Mouse (Mus musculus) layer of hippocampus, postnatal 14 days (tissue): ENCODE data around the gene Phox2b. TPM values are rescaled to one million over a fixed set of nuclear protein-coding genes. Genes with fewer than 3 reads are reported as not detected.

Experiments
- DNase-seq, 2 experiments: peaks; one replicate each; pipeline ENCODE4 v3.0.0; 2021 to 2022; ENCODE audit warnings: low spot score in 2 of 2, mixed read lengths in 1 of 2
- long read RNA-seq, 2 experiments: library from polyadenylated mRNA; stranded (forward); transcript quantifications; one replicate each; pipeline ENCODE4 v2.0.0; 2021
- total RNA-seq, 2 experiments: library from RNA; stranded (reverse); gene quantifications; 2 replicates each; pipeline ENCODE4 v1.2.3; 2021

The Phox2b gene
- not detected for total RNA-seq
- long read RNA-seq, experiment 1, result 0 reads
- long read RNA-seq, experiment 2, result 0 reads

GRCm38 (mm10) chr5:67098733-67099323 lies at the start of gene Phox2b:
Phox2b (minus strand) TSS chr5:67099301.
- no peak for DNase-seq

GRCm38 (mm10) chr5:67142622-67143021 lies 43.5 kb upstream of the Phox2b start:
- no peak for DNase-seq

DNA sequence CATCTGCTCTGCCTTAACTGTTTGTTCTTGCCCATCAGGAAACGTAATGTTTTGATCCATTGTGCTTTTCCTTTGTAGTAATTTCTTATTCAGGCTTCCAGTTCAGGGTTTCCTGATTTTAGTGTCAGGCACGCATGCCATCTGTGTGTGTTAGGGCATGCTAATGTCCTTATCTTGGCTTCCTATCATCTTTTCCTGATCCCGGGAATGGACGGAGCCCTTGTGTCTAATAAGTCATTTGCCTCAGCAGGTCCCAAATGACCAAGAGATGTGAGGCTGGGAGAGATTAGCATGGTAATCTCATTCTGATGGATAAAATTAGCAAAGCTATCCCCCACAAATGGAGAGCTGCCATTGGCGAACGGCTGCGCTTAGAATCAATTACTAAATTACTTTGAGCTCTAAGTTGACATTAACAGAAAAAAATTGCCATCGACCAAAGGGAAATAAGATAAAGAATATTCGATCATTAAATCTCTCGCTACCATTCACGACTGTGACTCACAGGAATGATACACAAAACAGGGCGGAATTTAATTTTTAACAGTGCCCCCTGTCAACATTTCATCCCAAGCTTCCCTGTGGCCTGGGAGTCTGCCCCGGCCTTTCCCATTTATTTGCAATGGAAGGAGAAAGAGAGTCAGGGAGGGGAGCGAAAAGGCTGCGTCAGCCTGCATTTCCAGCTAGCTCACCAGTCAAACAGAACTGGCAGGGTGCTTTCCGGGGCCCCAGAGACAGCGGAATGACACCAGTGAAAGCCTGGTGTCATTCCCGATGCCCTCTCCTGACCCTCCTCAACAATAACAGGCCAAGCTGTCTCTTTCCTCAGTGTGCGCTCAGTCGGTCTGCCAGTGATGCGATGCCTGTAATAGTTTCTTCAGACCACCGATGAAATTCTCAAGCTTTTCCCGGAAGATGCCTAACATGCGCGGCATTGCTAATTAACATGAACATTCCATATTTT lies 40.2 kb upstream of the Phox2b start:
- no peak for DNase-seq

DNA sequence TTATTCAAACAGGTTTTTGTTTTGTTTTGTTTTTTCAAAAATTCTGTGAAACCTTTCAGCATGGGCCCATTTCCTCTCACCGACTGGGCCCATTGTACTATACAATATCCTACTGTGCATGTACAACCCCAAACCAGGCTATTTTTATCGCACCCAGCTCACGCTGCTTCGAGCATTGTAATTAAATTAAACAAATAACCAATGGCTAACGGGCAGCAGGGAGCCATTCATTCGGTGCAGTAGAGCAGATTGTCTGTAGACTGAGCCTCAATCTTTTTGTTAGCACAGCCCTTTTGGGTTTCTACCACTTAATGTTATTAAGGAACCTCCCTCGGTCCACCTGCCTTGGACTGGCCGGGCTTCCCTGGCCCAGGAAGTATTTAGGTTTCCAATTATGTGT lies 39.5 kb upstream of the Phox2b start:
- no peak for DNase-seq

DNA sequence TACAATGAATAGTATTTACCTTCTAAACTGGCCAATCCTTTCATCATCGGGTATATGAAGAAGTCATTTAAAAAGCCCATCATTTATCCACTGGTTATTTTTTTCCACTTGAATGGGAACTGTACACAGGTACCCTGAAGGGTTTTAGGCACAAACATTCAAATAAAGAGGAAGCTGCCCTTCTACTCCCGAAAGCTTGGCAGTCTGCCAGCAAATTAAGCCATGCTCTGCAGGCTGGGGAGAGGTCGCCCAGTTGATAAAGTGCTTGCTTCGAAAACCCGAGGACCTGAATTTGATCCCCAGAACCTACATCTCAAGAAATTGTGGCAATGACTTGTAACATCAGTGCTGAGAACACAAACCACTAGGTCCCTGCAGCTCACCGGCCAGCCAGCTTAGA lies 35.6 kb upstream of the Phox2b start:
- DNase-seq, result no peak

DNA sequence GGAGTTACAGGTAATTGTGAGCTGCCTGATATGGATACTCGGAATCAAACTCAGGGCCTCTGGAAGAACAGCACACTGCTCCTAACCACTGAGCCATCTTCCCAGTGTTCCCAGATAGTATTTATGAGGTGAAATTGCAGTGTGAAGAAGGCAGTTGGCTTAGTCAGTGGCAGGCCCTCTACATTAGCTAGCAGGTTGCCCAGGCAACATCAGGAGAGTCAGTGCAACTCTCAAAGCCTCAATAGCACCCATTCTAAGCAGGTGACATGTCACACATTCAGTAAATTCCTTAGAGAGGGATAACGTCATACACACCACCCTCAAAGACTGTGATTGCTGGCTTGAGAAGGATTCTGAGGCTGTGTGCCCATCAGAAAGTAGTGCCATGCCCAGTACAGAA lies 32.6 kb upstream of the Phox2b start:
- no peak for DNase-seq

DNA sequence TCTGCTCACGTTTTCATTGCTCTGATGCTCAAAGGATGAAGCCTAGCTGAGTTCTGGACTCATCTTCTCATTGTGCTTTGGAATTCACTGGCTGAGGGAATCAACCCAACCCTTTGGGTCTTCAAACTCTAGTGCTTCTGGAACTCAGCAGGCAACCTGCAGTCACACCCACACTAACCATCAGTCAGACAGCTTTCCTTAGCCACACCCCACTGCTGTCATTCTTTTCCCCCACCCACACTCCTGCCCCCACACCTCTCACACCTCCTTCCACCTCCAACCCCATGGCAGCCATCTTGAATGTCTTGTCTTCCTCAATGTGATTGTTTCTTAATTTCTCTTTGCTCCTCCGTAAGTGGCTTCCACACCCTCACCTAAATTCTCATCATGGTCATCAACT lies 7.2 kb upstream of the Phox2b start:
- no peak for DNase-seq

DNA sequence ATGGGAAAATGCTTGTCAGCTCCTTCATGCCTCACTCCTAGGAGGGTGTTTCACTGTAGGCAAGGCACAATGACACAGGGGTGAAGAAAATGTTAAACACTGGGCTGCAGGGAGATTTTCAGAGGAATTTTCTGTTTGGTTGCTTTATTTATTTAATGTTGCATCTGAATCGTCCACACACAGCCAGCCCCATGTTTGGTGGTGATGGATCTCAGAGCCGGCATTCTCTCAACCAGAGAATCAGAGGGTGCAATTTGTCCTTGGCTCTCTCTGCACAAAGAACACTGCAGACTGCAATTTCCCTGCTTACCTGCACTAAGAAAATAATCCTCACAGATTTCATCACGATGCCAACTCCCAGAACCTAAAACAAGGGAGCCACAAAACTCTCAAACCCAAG lies 3.9 kb upstream of the Phox2b start:
- no peak for DNase-seq

- DNase-seq, result peak in 1 of 2 experiments; percentile 7
Measured at GRCm38 (mm10) chr5:67101793-67102600, 2.9 kb upstream of the Phox2b start.

DNA sequence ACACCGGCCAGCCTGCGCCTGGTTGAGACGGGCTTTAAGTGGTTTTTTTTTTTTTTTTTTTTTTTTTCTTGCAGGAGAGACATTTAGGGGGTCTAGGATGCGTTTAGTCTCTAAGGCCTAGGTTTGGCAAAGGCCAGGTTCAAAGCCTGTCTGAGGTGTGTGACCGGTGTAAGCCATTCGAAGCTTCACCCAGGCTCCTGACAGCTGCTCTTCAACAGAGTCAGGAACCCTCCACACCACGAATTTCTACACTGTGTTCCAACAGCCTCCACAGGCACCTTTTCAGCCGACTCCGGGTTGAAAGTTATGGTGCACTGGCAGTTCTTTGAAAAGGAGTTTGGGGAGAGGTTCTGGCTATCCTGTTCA lies 2.3 kb upstream of the Phox2b start:
- DNase-seq, result no peak

DNA sequence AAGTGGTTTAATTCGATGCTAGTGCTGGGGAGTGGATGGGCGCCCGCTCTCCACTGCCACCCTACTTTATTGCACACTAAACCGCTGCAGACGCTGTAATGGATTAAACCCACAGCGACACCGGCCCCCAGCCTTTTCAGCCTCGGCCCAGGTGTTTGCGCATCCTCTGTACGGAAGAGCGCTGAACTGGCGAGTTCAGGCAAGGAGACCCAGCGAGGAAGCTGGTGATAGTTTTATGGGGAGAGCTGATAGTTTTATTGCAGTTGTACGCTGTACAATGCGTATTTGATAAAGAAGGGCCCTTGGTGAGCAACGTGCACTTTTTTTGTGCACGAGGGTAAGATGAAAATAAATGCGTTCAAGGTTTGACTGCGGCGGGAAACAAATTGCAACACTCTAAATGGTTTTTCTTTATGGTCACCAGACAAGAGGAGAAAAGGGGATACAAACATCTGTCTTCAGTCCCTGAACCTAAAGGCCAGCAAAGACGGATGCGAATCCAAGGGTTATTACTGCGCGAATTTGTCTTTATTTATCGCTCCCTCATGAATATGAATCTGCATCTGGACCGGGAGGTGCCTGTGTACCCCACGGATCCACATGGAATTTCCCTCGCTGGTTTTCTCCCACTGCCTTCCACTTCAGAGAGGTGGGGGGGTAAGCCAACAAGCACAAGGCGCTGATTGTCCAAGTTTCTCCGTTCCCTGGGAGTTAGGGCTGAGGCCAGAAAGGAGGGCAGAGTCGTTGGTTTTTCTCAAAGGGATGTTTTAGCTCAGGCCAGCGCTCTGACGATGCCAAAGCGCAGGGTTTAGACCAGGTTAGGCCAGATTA lies 1.7 kb upstream of the Phox2b start:
- DNase-seq, result no peak

DNA sequence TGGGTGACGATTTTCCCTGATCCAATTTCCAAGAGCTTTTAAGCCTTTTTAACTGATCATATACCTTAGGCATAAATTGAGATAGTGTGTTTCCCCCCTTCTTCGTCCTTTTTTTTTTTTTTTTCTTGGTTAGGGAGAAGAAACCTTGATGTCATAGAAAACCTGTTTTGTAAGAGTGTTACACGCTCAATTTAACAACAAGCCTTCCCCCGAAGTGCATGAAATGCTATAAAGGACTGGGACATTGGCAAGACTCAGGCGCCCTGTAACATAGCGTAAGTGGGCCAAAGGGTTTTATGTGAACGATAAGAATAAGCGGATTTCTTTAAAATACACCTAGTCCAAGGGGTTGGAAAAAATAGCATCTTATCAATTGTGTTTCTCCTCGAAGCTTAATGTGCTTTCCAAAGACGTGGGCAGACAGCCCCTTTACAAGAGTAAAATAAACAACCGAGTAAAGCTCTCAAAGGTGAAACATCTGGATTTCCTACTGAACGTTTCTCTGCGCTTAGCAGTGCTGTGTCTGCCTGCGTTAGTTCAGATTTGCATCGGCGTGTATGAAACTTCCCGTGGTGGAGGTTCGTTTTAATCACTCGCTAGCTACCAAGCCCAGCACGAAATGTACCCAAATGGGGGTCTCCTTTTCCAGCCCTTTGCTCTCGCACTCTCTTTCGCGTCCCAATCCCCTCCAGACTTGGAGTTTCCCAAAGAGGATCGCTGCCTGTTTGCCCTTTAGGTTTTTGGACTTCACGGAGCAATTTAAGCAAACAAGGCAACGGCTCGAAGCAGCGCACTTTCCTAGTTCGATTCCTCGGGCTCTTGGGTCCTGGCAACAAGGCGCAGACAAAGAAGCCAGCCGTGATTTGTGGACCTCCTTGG lies 531 bp upstream of the Phox2b start:
- no peak for DNase-seq

DNA sequence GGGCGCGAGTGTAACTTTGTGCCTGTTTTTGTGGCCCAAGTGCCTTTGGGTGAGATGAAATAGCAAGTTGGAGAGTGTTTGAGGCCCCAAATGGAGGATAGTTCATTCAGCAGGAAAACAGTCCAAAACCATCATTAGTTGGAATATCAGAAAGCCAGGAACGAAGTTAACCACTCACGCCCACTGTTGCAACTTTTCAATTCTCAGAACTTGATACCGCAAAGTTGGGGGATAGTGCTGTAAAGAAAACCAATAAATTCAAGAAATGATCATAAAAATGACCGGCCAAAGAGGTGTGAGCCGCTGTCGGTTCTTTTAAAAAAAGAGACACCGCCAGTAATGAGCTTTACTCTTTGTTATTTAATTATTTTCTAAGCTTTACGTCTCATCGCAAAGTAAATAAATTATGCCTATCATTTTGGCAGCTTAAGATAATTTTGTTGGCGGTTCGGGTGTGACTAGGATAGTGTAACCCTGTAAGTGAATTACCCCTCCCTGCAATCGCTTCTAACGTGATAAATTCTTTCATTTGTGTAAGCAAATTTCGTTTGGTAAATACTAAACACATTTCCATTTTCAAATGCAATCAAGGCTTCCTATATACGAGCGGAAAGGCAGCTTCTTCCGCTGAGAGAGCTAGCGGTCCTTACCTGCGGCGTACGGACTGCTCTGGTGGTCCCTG lies 909 bp downstream of the Phox2b start:
- no peak for DNase-seq

GRCm38 (mm10) chr5:67097106-67098050 lies 1.7 kb downstream of the Phox2b start:
- DNase-seq, result no peak

- no peak for DNase-seq
Measured at GRCm38 (mm10) chr5:67096378-67096771, 2.7 kb downstream of the Phox2b start.

DNA sequence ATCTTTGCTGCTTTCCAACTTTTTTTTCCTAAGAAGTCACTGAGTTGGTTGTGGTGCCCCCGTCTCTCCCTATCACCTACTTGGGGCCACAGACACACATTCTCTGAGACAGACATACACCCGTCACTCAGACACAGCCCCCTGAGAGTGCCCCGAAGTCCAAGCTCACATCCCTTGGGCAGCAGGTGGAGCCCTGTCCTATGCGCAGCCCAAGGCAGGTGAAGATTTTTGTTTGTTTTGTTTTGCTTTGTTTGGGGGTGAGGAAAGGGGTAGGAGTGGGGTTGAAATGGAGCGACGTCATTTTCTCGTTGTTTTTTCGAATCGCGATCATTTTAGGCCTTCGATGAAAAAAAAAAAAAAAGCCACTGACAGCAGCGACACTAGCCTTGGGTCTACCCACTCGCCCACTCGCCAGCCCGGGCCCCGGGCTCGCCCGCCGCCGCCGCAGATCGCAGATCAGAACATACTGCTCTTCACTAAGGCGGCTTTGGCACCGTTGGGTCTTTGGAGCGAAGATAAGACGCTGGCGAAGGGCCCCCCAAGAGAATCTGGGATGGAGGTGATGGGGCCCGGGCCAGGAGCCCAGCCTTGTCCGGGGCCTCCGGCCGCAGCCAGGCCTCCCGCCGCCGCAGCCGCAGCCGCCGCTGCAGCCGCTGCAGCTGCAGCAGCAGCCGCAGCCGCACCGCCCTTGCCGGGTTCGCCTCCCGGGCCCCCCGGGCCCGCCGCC lies 3.3 kb downstream of the Phox2b start:
- DNase-seq, result no peak

DNA sequence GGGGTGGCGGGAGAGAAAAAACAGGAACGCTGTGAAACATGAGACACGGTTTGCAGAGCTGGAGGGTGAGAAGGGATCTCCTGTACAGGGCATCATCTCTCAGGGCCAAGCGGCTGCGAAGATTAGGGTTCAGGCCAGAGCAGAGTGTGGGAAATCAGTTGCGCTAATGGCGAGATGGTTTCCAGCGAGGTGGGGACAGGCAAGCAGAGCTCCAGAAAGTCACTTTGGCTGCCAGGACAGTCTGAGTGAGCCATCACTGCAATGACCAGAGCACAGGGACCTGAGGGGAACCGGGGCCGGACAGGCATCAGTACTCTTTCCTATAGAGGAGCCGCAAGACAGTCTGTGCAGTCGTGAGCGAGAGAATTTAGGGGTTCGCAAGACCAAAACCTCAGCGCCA lies 3.9 kb downstream of the Phox2b start:
- no peak for DNase-seq
